In genomic region chr2:172447317-172447716, GRCm38 (mm10) we compare ENCODE assay signal across 11 mouse cellular contexts. TPM values are rescaled to one million over a fixed set of nuclear protein-coding genes. Genes with fewer than 3 reads are reported as not detected.
DNase-seq lines count a peak whose midpoint lies in the region; ATAC-seq and TF ChIP-seq lines count a peak whose summit lies in the region.
"Had no signal": no experiment of that assay in that cellular context is flagged by ENCODE, and none has a peak within 500 bp of the region (broad histone marks: within the 10 kb centered on the region; RNA-seq: fewer than 3 reads in every experiment).

No protein-coding gene starts in this region.

- no peaks in the 10 kb centered on the region for H3K9me3 ChIP-seq in hindbrain, embryonic 14.5 days (ENCODE audit: control insufficient read depth, low read length)
- no peaks in the 10 kb centered on the region for H3K9me3 ChIP-seq in hindbrain, embryonic 10.5 days
- H3K9me3 ChIP-seq: neural tube, embryonic 13.5 days had no signal

- H3K4me2 ChIP-seq in hindbrain, embryonic 14.5 days (replicated peaks) = no peak overlapping the region
- H3K4me2 ChIP-seq: neural tube, embryonic 13.5 days had no signal

- TF ChIP-seq CTCF in testis, adult 2 months (IDR thresholded peaks at IDR 0.05; ENCODE audit: control insufficient read depth, insufficient read depth, insufficient replicate concordance, low read depth, low read length) = peak; percentile 26; the same call in 1 of the 2 replicates

- H3K27me3 ChIP-seq in hindbrain, embryonic 14.5 days (ENCODE audit: control insufficient read depth, insufficient read depth, low read length) = no peaks in the 10 kb centered on the region
- no peaks in the 10 kb centered on the region for H3K27me3 ChIP-seq in hindbrain, embryonic 10.5 days (ENCODE audit: insufficient read depth, poor library complexity, severe bottlenecking)
- H3K27me3 ChIP-seq in testis, adult 2 months (ENCODE audit: control insufficient read depth, insufficient read depth, low read length) = no peaks in the 10 kb centered on the region
- H3K27me3 ChIP-seq: neural tube, embryonic 13.5 days had no signal

- ATAC-seq in hindbrain, embryonic 14.5 days (ENCODE audit: low FRiP score) = no peak
- peak; percentile 65 for ATAC-seq in granulocyte monocyte progenitor cell, adult 5-6 weeks (replicated peaks; ENCODE audit: poor library complexity, severe bottlenecking)

- 87% methylated on average over 6 of the region's 6 CpGs for WGBS in hindbrain, embryonic 14.5 days
- 91% methylated on average over 6 of the region's 6 CpGs for WGBS in hindbrain, embryonic 10.5 days

- intact Hi-C loops in left cerebral cortex, postnatal 36 days (cut with DNase I) = loop anchor here (5.0 kb wide), 1 partner anchor 225 kb away; no protein-coding TSS in a partner anchor

- no peaks in the 10 kb centered on the region for H3K4me1 ChIP-seq in hindbrain, embryonic 14.5 days (replicated peaks; ENCODE audit: control insufficient read depth, insufficient read depth, low read length)
- no peaks in the 10 kb centered on the region for H3K4me1 ChIP-seq in hindbrain, embryonic 10.5 days (replicated peaks)
- no peaks in the 10 kb centered on the region for H3K4me1 ChIP-seq in testis, adult 2 months (ENCODE audit: control insufficient read depth, insufficient read depth, low read length)
- H3K4me1 ChIP-seq: neural tube, embryonic 13.5 days had no signal

- no peak overlapping the region for H3K27ac ChIP-seq in hindbrain, embryonic 14.5 days
- no peak overlapping the region for H3K27ac ChIP-seq in hindbrain, embryonic 10.5 days
- H3K27ac ChIP-seq in testis, adult 2 months (ENCODE audit: control insufficient read depth, insufficient read depth, low read depth, low read length) = no peak overlapping the region
- H3K27ac ChIP-seq: neural tube, embryonic 13.5 days had no signal

- no peak for TF ChIP-seq POLR2A in testis, adult 2 months (IDR thresholded peaks at IDR 0.05; ENCODE audit: control insufficient read depth, low read depth, low read length)

- peaks cover 77% of the 10 kb centered on the region for H3K36me3 ChIP-seq in hindbrain, embryonic 14.5 days (replicated peaks; ENCODE audit: control insufficient read depth, insufficient read depth)
- peaks cover 76% of the 10 kb centered on the region for H3K36me3 ChIP-seq in hindbrain, embryonic 10.5 days
- H3K36me3 ChIP-seq in testis, adult 2 months (ENCODE audit: control insufficient read depth, insufficient read depth, low read length) = peaks cover 8% of the 10 kb centered on the region

- no peak overlapping the region for H3K9ac ChIP-seq in hindbrain, embryonic 14.5 days
- H3K9ac ChIP-seq: neural tube, embryonic 13.5 days had no signal

- H3K4me3 ChIP-seq in hindbrain, embryonic 14.5 days (replicated peaks; ENCODE audit: low read length) = no peak overlapping the region
- H3K4me3 ChIP-seq in hindbrain, embryonic 10.5 days = no peak overlapping the region
- peak overlapping the region; percentile 15; the same call in 1 of the 2 replicates for H3K4me3 ChIP-seq in testis, adult 2 months (ENCODE audit: control insufficient read depth, low read depth, low read length)
- H3K4me3 ChIP-seq: neural tube, embryonic 13.5 days had no signal

- peak; percentile 54 for DNase-seq in hindbrain, embryonic 14.5 days (ENCODE audit: low spot score)
- no peak for DNase-seq in hindbrain, embryonic 10.5 days (ENCODE audit: low spot score)
- no peak for DNase-seq in testis, postnatal 14 days (ENCODE audit: low spot score)
- peak; percentile 74 for DNase-seq in thymus, postnatal 4 days
- no peak for DNase-seq in left cerebral cortex, postnatal 36 days (ENCODE audit: low spot score in 2 of 2)
- DNase-seq in right cerebral cortex, postnatal 4 days = no peak
- DNase-seq: adrenal gland, postnatal 25 days had no signal

RNA-seq across cellular contexts. Expression of gene Rtf2, which starts 7.0 kb away (rescaled TPM):
- 91.7 and 97.4 TPM in 2 replicates for polyA plus RNA-seq in hindbrain, embryonic 14.5 days (2014; fragmentation: Nextera tagmentation; extraction: Ambion mirVana)
- 89.3 and 98.1 TPM in 2 replicates for polyA plus RNA-seq in hindbrain, embryonic 10.5 days (2016; fragmentation: Nextera tagmentation; extraction: Ambion mirVana)
- 21.9 and 22.3 TPM in 2 replicates for polyA plus RNA-seq in testis, adult 2 months (2012; rRNA removed)
- total RNA-seq in granulocyte monocyte progenitor cell, adult 5-6 weeks (2014; fragmentation: Nextera tagmentation) = 44.7 and 59.2 TPM in 2 replicates
- 147 and 160 TPM in 2 replicates for total RNA-seq in granulocyte monocyte progenitor cell, adult 5-6 weeks (2017)
- total RNA-seq in left cerebral cortex, postnatal 36 days (2021) = 10 to 100 TPM; 71.8 to 83.1 TPM

RNA-seq across cellular contexts. Expression of gene Gcnt7, which starts 11.1 kb away (rescaled TPM):
- polyA plus RNA-seq in hindbrain, embryonic 14.5 days (2014; fragmentation: Nextera tagmentation; extraction: Ambion mirVana) = 0.86 and 1.1 TPM in 2 replicates
- polyA plus RNA-seq in hindbrain, embryonic 10.5 days (2016; fragmentation: Nextera tagmentation; extraction: Ambion mirVana) = 1.6 and 1.8 TPM in 2 replicates
- polyA plus RNA-seq in testis, adult 2 months (2012; rRNA removed) = 0.07 and 0.11 TPM in 2 replicates
- not detected in 2 replicates for total RNA-seq in granulocyte monocyte progenitor cell, adult 5-6 weeks (2014; fragmentation: Nextera tagmentation)
- not detected in 2 replicates for total RNA-seq in granulocyte monocyte progenitor cell, adult 5-6 weeks (2017)
- total RNA-seq in left cerebral cortex, postnatal 36 days (2021) = not detected
- total RNA-seq: adrenal gland, postnatal 25 days had no signal

RNA-seq across cellular contexts. Expression of gene Fam209, which starts 25.0 kb away (rescaled TPM):
- polyA plus RNA-seq in hindbrain, embryonic 14.5 days (2014; fragmentation: Nextera tagmentation; extraction: Ambion mirVana) = 0.29 TPM in 1 of 2 replicates, not detected in the other
- polyA plus RNA-seq in hindbrain, embryonic 10.5 days (2016; fragmentation: Nextera tagmentation; extraction: Ambion mirVana) = 0.25 TPM in 1 of 2 replicates, not detected in the other
- 376 and 416 TPM in 2 replicates for polyA plus RNA-seq in testis, adult 2 months (2012; rRNA removed)
- 2.5 and 2.6 TPM in 2 replicates for total RNA-seq in granulocyte monocyte progenitor cell, adult 5-6 weeks (2014; fragmentation: Nextera tagmentation)
- total RNA-seq in granulocyte monocyte progenitor cell, adult 5-6 weeks (2017) = 4.3 and 5.4 TPM in 2 replicates
- total RNA-seq in left cerebral cortex, postnatal 36 days (2021) = not detected
- polyA plus RNA-seq: limb, embryonic 11.5 days had no signal

RNA-seq across cellular contexts. Expression of gene Cass4, which starts 53.7 kb away (rescaled TPM):
- polyA plus RNA-seq in hindbrain, embryonic 14.5 days (2014; fragmentation: Nextera tagmentation; extraction: Ambion mirVana) = 0.05 and 0.27 TPM in 2 replicates
- 0.12 and 0.26 TPM in 2 replicates for polyA plus RNA-seq in hindbrain, embryonic 10.5 days (2016; fragmentation: Nextera tagmentation; extraction: Ambion mirVana)
- polyA plus RNA-seq in testis, adult 2 months (2012; rRNA removed) = 0.26 and 0.31 TPM in 2 replicates
- total RNA-seq in granulocyte monocyte progenitor cell, adult 5-6 weeks (2014; fragmentation: Nextera tagmentation) = 0.41 and 0.64 TPM in 2 replicates
- 0.93 and 1.4 TPM in 2 replicates for total RNA-seq in granulocyte monocyte progenitor cell, adult 5-6 weeks (2017)
- total RNA-seq in left cerebral cortex, postnatal 36 days (2021) = under 1 TPM; 0.39 to 0.52 TPM
- total RNA-seq: adrenal gland, postnatal 25 days had no signal

Comparison
In these comparisons a context has a peak if more than half of its experiments do, and no peak if none do; other contexts are left out.
1. DNase-seq: peak in hindbrain, embryonic 14.5 days (single experiment) and thymus, postnatal 4 days (single experiment); none in hindbrain, embryonic 10.5 days (single experiment), testis, postnatal 14 days (single experiment), left cerebral cortex, postnatal 36 days (0 of 2) and right cerebral cortex, postnatal 4 days (single experiment).
2. RNA of gene Fam209, which starts 25.0 kb away (polyA plus RNA-seq): 376 to 416 TPM in testis, adult 2 months; 0.29 TPM in hindbrain, embryonic 14.5 days and 0.25 TPM in hindbrain, embryonic 10.5 days; every median in the first group is over 100 times any median in the second.